35 mouse cellular contexts compared by ENCODE assay signal in the genomic region with DNA sequence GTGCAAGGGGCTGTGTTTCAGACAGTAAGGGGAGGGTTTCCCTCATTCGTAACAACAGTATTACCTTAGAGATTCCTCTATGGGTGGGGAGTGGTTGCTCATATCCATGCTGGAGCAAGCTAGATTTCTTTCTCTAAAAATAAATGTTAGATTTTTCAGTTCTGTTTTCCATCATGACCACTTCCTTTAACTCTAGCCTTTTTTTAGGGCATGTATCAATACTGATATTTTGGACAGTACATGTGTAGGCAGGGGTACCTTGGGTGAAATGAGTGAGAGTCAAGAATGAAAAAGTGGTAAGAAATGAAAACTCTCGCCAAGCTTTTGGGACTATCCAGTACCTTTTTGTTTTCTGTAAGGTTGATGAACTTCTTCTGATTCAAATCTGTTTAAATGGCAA. TPM values are rescaled to one million over a fixed set of nuclear protein-coding genes. Genes with fewer than 3 reads are reported as not detected.
"Had no signal": no experiment of that assay in that cellular context is flagged by ENCODE, and none has a peak within 500 bp of the region (broad histone marks: within the 10 kb centered on the region; RNA-seq: fewer than 3 reads in every experiment).

No protein-coding gene starts in this region.

- ATAC-seq: hindbrain, embryonic 16.5 days; inflammation-experienced regulatory T-cells, adult 6 months; intestine, embryonic 15.5 days; intestine, postnatal 0 days had no signal

- H3K27ac ChIP-seq: heart, embryonic 10.5 days; hindbrain, embryonic 10.5 days; hindbrain, embryonic 12.5 days; hindbrain, embryonic 14.5 days; intestine, embryonic 15.5 days; kidney, embryonic 15.5 days; kidney, postnatal 0 days; limb, embryonic 13.5 days; limb, embryonic 15.5 days had no signal

- H3K27me3 ChIP-seq: heart, embryonic 12.5 days; hindbrain, embryonic 12.5 days; intestine, embryonic 15.5 days; kidney, embryonic 15.5 days; limb, embryonic 13.5 days; limb, embryonic 15.5 days had no signal

- DNase-seq: gastrocnemius, postnatal 14 days; gastrocnemius, postnatal 36 days; heart, adult 18-20 months; heart, postnatal 10 days; heart, postnatal 4 days; kidney, adult 2 months; kidney, adult 9 months; kidney, postnatal 14 days; kidney, postnatal 36 days; layer of hippocampus, adult 9-11 months; layer of hippocampus, postnatal 36 days; left cerebral cortex, postnatal 4 days had no signal

- H3K4me1 ChIP-seq: heart, embryonic 10.5 days; heart, embryonic 12.5 days; hindbrain, embryonic 10.5 days; hindbrain, embryonic 12.5 days; intestine, embryonic 15.5 days; kidney, embryonic 15.5 days; limb, embryonic 13.5 days; limb, embryonic 15.5 days had no signal

- H3K4me3 ChIP-seq: heart, embryonic 10.5 days; heart, embryonic 12.5 days; hindbrain, embryonic 10.5 days; hindbrain, embryonic 12.5 days; intestine, embryonic 15.5 days; kidney, embryonic 15.5 days; limb, embryonic 13.5 days; limb, embryonic 15.5 days had no signal

- H3K9ac ChIP-seq: heart, embryonic 12.5 days; hindbrain, embryonic 12.5 days; hindbrain, embryonic 14.5 days; intestine, embryonic 15.5 days; kidney, embryonic 15.5 days; limb, embryonic 13.5 days; limb, embryonic 15.5 days had no signal

- H3K9me3 ChIP-seq: heart, embryonic 10.5 days; heart, embryonic 12.5 days; hindbrain, embryonic 10.5 days; hindbrain, embryonic 12.5 days; intestine, embryonic 15.5 days; kidney, embryonic 15.5 days; limb, embryonic 13.5 days; limb, embryonic 15.5 days had no signal

- H3K4me2 ChIP-seq: heart, embryonic 12.5 days; hindbrain, embryonic 12.5 days; hindbrain, embryonic 14.5 days; intestine, embryonic 15.5 days; kidney, embryonic 15.5 days; limb, embryonic 13.5 days; limb, embryonic 15.5 days had no signal

- H3K36me3 ChIP-seq: heart, embryonic 10.5 days; heart, embryonic 12.5 days; hindbrain, embryonic 10.5 days; hindbrain, embryonic 12.5 days; intestine, embryonic 15.5 days; kidney, embryonic 15.5 days; limb, embryonic 13.5 days; limb, embryonic 15.5 days had no signal

RNA-seq across cellular contexts. Expression of gene Rgs13, which starts 27.6 kb away (rescaled TPM):
- total RNA-seq: gastrocnemius, adult 18-20 months; gastrocnemius, adult 8-10 months; gastrocnemius, postnatal 36 days; heart, adult 18-20 months; heart, adult 8-10 months; heart, postnatal 10 days; heart, postnatal 25 days; heart, postnatal 4 days had no signal
- polyA plus RNA-seq: gonadal fat pad, adult 2 months; heart, embryonic 10.5 days; heart, embryonic 12.5 days; heart, embryonic 14.5 days; intestine, embryonic 15.5 days; kidney, adult 2 months; kidney, embryonic 15.5 days; kidney, postnatal 0 days; limb, embryonic 11.5 days; limb, embryonic 13.5 days; liver, adult 2 months had no signal

RNA-seq across cellular contexts. Expression of gene Rgs1, which starts 44.3 kb away (rescaled TPM):
- total RNA-seq: gastrocnemius, adult 8-10 months; gastrocnemius, postnatal 14 days; gastrocnemius, postnatal 36 days; heart, postnatal 10 days; layer of hippocampus, adult 18-20 months; left cerebral cortex, adult 18-20 months had no signal
- polyA plus RNA-seq: heart, embryonic 10.5 days; hindbrain, embryonic 10.5 days; hindbrain, embryonic 14.5 days; kidney, embryonic 15.5 days; limb, embryonic 11.5 days; liver, adult 2 months had no signal
